Mouse (Mus musculus) lung, adult 18-20 months (tissue): ENCODE data around the gene Ccdc174.

Experiments
- DNase-seq, 2 experiments: peaks; one replicate each; pipeline ENCODE4 v3.0.0; 2022; ENCODE audit warnings: mixed read lengths in 2 of 2

Ccdc174 gene

DNA sequence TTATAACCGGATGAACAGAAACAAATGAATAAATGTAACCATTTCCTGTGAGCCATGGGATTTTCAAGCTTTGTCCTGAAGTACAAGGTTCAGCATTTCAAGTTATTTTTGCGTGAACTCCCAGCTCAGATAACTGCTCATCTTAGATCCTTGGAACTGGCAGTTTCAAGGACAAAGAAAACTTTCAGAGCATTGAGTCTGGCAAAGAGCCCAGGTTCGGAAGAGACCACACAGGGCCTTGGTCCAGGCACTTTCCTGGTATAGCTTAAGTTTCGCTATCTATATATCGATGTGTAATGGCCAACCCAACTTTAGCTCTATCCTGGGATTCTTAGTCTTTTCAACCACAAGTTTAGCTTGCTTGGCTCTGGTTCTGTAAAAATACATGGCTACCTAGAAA lies 53.4 kb downstream of the Ccdc174 start:
- DNase-seq = no peak

DNA sequence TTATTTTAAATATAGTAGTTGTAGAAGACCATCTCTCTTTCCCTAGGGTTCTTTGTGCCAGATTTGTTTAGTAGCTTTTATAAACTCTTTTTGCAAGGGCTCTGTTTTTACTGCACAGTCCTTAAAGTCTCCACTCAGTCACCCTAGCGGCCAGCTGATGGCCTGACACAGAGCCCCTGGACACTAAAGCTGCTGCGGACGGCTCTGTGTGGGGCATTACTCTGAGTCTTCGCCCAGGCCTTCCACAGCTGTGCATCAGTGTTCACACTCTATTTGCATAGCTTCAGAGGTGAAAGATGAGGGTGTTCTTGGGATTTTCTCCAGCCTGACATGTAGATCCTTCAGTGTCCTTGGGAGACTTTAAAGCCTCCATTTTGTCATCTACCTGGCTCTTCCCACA lies 60.6 kb downstream of the Ccdc174 start:
- DNase-seq = no peak

DNA sequence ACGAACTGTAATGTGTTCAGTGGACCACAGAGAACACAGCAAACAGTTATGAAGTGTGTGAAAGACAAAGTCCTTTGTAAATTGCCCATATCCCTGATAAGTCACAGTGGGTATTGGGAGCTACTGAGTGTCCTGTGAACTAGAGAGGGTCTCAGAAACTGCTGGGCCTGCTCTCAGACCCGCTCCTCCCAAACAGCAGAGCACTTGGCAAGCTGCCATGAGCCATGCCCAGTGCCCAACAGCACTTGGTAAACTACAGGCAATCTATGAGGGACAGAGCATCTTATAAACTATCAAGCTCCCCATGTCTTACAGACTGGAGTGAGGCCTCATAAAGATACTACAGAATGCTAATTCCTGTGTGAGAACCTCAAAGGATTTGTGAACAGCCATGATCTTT lies 70.6 kb downstream of the Ccdc174 start:
- DNase-seq = no peak
